In genomic region chr2:60722514-60722913, GRCm38 (mm10) we compare ENCODE assay signal across 8 mouse cellular contexts. TPM values are rescaled to one million over a fixed set of nuclear protein-coding genes. Genes with fewer than 3 reads are reported as not detected.
DNase-seq lines count a peak whose midpoint lies in the region; ATAC-seq and TF ChIP-seq lines count a peak whose summit lies in the region.

Gene Itgb6 (minus strand): TSS chr2:60722643.

- no peak for TF ChIP-seq EP300 in liver, postnatal 0 days (IDR thresholded peaks at IDR 0.05; ENCODE audit: low read depth)

- H3K27me3 ChIP-seq in liver, adult 2 months (ENCODE audit: control insufficient read depth, insufficient read depth, low read length), result no peaks in the 10 kb centered on the region
- H3K27me3 ChIP-seq in liver, postnatal 0 days (ENCODE audit: insufficient read depth, low read length), result no peaks in the 10 kb centered on the region

- no peak within 1 kb of the TSS for H3K27ac ChIP-seq in liver, adult 2 months (replicated peaks; ENCODE audit: insufficient read depth, low read depth, low read length)
- no peak within 1 kb of the TSS for H3K27ac ChIP-seq in liver, postnatal 0 days (ENCODE audit: low read depth)

- no peaks in the 10 kb centered on the region for H3K9me3 ChIP-seq in liver, postnatal 0 days (ENCODE audit: low read length)

- no peak for TF ChIP-seq CTCF in liver, adult 2 months (IDR thresholded peaks at IDR 0.05; ENCODE audit: low read depth, low read length)
- TF ChIP-seq CTCF in liver, postnatal 0 days (IDR thresholded peaks at IDR 0.05; ENCODE audit: low read depth), result no peak

- ATAC-seq in liver, postnatal 0 days, result no peak
- no peak for ATAC-seq in erythroblast, adult 5-6 weeks (replicated peaks; ENCODE audit: low FRiP score, poor library complexity, severe bottlenecking)

- no peaks in the 10 kb centered on the region for H3K79me2 ChIP-seq in liver, adult 2 months (ENCODE audit: control insufficient read depth, insufficient read depth, low read length)

- no peaks in the 10 kb centered on the region; the same call in 1 of the 2 replicates for H3K4me1 ChIP-seq in liver, adult 2 months (ENCODE audit: control insufficient read depth, insufficient read depth, low read length)
- H3K4me1 ChIP-seq in liver, postnatal 0 days (ENCODE audit: insufficient read depth), result no peaks in the 10 kb centered on the region

- intact Hi-C loops in heart, postnatal 36 days (cut with DNase I), result loop anchor here (5.0 kb wide), 1 partner anchor 180 kb away; no protein-coding TSS in a partner anchor

- H3K9ac ChIP-seq in liver, adult 2 months (ENCODE audit: low read depth, low read length), result no peak within 1 kb of the TSS
- H3K9ac ChIP-seq in liver, postnatal 0 days (replicated peaks), result no peak within 1 kb of the TSS

- WGBS in liver, adult 2 months, result 90% methylated on average over 14 of the region's 14 CpGs
- 89% methylated on average over 14 of the region's 14 CpGs for WGBS in liver, postnatal 0 days (ENCODE audit: insufficient replicate concordance)

- no peak within 1 kb of the TSS for H3K4me2 ChIP-seq in liver, postnatal 0 days (ENCODE audit: low read depth, low read length)

- H3K36me3 ChIP-seq in liver, adult 2 months (ENCODE audit: control insufficient read depth, insufficient read depth, low read length), result no peaks in the 10 kb centered on the region
- H3K36me3 ChIP-seq in liver, postnatal 0 days (replicated peaks; ENCODE audit: insufficient read depth, low read length), result no peaks in the 10 kb centered on the region

- TF ChIP-seq POLR2A in liver, adult 2 months (IDR thresholded peaks at IDR 0.05; ENCODE audit: extremely low read depth, insufficient read depth, low read length), result no peak

- peak; percentile 30 for DNase-seq in liver, adult 2 months (ENCODE audit: extremely low read depth, low read depth, low spot score)
- DNase-seq in liver, postnatal 0 days, result no peak
- DNase-seq in frontal cortex, postnatal 25 days (ENCODE audit: low spot score in 2 of 2), result peak; percentile 22 to 28
- DNase-seq in heart, postnatal 36 days, result peak; percentile 48 to 61
- DNase-seq in mesoderm, embryonic 11.5 days (ENCODE audit: low read depth, low spot score), result peak; percentile 37
- no peak for DNase-seq in ovary, postnatal 36 days (ENCODE audit: low spot score)
- no peak for DNase-seq in urinary bladder, postnatal 25 days (ENCODE audit: low spot score)

- H3K4me3 ChIP-seq in liver, adult 2 months (ENCODE audit: insufficient read depth, low read depth, low read length), result no peak within 1 kb of the TSS
- H3K4me3 ChIP-seq in liver, postnatal 0 days (ENCODE audit: low read depth, low read length), result no peak within 1 kb of the TSS

RNA-seq across cellular contexts. Expression of gene Itgb6, which starts in this region (rescaled TPM):
- total RNA-seq in liver, adult 2 months (2014; rRNA removed), result 0.28 TPM in 1 of 2 replicates, not detected in the other
- polyA plus RNA-seq in liver, adult 2 months (2012; rRNA removed), result not detected in 2 replicates
- 0.06 and 0.07 TPM in 2 replicates for polyA plus RNA-seq in liver, postnatal 0 days (2015; fragmentation: Nextera tagmentation; extraction: Ambion mirVana)
- 10 to 100 TPM; 15.2 to 16.7 TPM for total RNA-seq in heart, postnatal 36 days (2021)
- total RNA-seq in erythroblast, adult 5-6 weeks (2015; ENCODE audit: low replicate concordance), result not detected in 2 replicates
- total RNA-seq in erythroblast, adult 5-6 weeks (2017; ENCODE audit: low replicate concordance), result not detected in 2 replicates

Comparison
In these comparisons a context has a peak if more than half of its experiments do, and no peak if none do; other contexts are left out.
1. RNA of gene Itgb6 (total RNA-seq): 15.2 to 16.7 TPM in heart, postnatal 36 days; 0.28 TPM in liver, adult 2 months and not detected in erythroblast, adult 5-6 weeks; every median in the first group is over 10 times any median in the second.
2. Peak in DNase-seq in liver, adult 2 months; RNA of the gene not detected or under 1 TPM.
3. DNase-seq: peak in frontal cortex, postnatal 25 days (2 of 2), heart, postnatal 36 days (2 of 2) and mesoderm, embryonic 11.5 days (single experiment); none in liver, postnatal 0 days (single experiment), ovary, postnatal 36 days (single experiment) and urinary bladder, postnatal 25 days (single experiment).